Mouse (Mus musculus) layer of hippocampus, postnatal 25 days (tissue): Measurements from ENCODE around the gene Cfap61. TPM values are rescaled to one million over a fixed set of nuclear protein-coding genes. Genes with fewer than 3 reads are reported as not detected.
"Not testable (repeated sequence)": the region's sequence is repeated elsewhere in the genome, so short reads cannot be mapped to it uniquely, and the experiment has no call there.

Source experiments
- DNase-seq, 2 experiments: peaks; one replicate each; pipeline ENCODE4 v3.0.0; 2022; ENCODE audit warnings: mixed read lengths in 2 of 2, low spot score in 1 of 2; ENCODE audit errors: extremely low spot score in 1 of 2
- total RNA-seq, 2 experiments: library from RNA; stranded (reverse); gene quantifications; 2 replicates each; pipeline ENCODE4 v1.2.3; 2021

The Cfap61 gene
- total RNA-seq: 1 to 10 TPM; 2.5 to 4.9 TPM

DNA sequence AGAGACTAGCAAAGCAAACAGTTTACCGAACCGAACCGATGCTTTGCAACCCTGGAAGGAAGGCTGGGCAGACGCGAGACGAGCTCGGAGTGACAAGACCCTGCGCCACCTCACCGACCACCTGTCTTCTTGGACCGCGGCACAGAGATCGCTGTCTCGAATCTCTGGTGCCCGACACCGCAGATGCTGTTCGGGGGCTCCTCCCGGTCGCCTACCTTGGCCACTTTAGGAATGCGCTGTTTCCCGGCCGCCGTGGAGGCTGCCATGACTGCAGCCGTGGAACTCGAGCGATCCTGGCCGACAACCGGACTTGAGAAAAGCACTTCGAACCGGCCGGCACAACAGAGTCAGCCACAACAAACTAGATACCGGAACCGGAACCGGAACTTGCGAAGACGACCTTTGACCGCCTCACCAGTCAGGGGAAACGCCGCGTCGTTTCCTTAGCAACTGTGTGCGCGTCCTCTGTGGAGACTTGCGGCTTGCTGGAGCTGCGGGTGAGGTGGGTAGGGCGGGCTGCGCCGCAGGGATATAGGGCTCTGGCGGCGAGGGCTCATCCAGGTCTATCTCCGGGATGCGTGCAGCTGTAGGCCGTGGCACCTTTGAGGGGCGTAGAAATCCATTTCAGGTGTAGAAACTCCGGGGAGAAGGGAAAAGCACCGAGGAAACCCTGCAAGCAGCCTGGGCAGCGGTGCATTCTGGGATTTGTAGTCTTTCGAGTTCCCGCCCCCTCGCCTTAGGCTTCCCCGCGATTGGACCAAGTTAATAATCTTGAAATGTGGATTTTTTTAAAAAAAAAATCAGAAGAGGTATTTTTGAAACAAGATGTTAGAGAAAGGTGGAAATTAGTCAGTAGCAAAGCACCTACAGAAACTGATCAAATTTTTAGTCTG, at the start of gene Cfap61, which contains the start of gene Crnkl1:
Gene Cfap61, plus strand, starts transcription at position 446 of the 893 bp plus-strand sequence.
Gene Crnkl1, minus strand, starts transcription at position 676 of the 893 bp plus-strand sequence.
- DNase-seq: peak; percentile 84 to 87

DNA sequence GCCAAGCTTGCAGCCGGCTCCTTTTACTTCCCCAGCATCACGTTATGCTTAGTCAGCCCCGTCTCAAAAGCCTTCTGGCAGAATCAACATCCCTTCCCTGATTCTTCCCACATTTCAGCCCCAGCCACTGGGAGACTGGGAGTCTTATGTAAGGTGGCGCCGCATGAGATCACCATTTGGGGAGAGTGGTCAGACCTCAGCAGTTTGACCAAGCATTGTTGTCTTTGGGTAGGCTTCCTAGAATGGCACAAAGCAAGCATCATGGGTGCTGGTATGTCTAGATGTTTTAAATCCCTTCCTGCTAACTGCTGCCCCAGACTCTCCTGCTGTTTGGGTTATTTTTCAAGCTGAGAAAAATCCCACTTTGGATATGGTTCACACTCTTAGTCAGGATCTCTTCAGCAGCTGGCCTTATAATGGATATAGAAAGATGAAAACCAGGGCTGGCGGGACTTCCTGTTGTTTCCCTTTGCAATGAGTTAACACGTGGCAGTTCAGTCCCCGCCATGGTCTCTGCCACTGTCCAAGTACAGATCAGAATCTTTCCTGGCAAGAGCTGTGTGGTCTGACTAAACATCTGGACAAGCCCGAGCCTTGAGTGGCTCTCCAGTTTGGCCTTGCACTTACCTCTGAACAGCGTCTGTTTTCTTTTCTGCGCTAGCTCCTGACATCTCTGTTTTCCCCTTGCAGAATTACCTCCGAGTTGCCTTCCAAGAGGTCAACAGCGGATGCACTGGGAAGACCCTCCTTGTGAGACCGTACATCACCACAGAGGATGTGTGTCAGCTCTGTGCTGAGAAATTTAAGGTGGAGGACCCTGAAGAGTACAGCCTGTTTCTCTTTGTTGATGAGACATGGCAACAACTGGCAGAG, 49.4 kb upstream of the Cfap61 start:
- no peak for DNase-seq

DNA sequence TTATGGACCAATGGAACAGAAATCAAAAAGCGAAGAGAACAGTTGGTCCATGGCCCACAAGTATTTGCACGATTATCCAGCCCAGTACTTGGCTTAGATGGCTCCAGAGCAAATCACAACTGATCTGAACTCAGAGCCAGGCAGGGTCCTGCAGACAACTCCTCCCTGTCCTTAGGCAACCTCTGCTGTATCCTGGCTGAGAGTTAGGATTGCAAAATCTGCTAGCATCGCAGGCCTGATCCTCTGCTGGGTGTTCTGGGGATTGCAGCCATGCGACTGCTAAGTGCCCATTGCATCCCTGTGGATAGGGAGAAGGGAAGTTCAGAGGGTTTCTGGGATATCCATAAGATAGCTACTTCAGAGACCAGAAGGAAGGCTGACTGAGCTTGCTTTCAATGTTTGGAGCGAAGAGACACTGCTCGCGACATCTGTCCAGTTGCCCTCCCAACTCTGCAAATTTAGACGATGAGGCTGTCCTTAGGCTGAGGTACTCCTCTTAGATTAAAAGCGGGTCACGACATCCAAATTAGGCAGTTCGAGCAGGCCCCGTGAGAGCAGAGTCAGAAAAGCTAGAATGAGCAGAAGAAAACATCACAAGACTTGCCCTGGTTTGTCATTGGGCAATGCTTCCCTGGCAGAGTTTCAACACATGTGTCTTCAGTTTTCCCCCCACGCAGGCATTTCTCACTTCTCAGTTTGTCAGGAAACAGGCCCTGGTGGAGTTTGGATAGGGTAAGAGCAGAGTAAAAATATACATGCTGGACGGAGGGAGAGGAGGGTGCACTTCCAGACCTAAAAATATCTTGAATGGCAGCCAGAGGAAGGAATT, 46.4 kb upstream of the Cfap61 start:
- DNase-seq: no peak

- no peak for DNase-seq
Measured at GRCm38 (mm10) chr2:145888766-145889480, 45.7 kb upstream of the Cfap61 start.

- no peak for DNase-seq
Measured at GRCm38 (mm10) chr2:145890571-145890970, 44.0 kb upstream of the Cfap61 start.

DNA sequence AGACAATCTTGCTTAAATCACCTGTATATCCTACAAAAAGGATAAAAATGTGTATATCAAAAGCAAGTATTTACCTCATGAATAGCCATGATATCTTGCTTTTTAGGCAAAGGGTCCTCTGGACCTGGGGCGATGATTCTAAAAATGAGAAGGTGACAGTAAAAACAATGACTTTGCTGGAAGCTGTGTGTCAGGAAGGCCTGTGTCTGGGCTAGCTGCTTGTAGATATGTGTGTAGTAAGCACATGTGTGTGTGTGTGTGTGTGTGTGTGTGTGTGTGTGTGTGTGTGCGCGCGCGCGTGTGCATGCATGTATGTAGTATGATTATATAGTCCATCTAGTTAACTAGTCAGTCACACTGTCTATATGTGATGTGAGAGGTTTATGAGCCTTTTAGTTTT, 40.8 kb upstream of the Cfap61 start:
- no peak for DNase-seq

DNA sequence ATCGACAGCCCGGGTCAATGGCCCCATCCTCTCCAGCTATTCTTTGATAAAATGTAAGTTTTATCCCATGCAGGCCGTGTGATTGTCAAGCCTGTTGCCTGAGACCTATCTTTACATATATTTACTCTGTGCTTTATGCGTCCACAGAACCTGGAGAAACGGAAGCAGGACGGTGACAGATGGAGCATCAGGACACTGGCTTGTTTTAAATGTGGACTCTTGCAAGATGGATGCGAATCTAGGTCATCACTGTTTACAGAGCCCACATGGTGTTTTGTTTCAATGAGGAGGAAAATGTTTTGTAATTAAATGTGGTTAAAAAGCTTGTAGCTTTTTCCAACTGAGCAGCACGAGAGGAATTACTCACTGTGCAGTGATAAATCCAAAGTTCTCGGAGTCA, 36.5 kb upstream of the Cfap61 start:
- DNase-seq: no peak

DNA sequence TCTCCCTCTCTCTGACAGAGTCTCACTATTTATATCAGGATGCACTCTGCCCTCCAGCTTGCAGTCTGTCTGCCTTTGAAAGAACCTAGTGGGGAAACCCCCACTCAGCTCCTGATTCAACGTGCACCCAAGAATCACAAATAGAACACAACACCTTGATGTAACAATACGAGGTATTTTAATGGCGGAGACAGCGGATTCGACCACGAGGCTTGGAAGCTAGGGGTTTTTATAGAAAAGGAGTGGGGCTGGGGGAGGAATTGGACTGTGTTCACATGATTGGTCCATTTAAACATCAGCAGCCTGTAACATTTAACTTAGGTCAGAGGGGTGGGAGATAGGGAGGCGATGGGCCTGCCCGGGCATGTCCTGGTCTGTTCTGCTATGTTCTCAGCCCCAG, 34.3 kb upstream of the Cfap61 start:
- not testable (repeated sequence) for DNase-seq

GRCm38 (mm10) chr2:145901861-145902260, 32.7 kb upstream of the Cfap61 start, which contains the start of gene Naa20:
Gene Naa20, plus strand, starts transcription at chr2:145902099.
- no peak for DNase-seq

DNA sequence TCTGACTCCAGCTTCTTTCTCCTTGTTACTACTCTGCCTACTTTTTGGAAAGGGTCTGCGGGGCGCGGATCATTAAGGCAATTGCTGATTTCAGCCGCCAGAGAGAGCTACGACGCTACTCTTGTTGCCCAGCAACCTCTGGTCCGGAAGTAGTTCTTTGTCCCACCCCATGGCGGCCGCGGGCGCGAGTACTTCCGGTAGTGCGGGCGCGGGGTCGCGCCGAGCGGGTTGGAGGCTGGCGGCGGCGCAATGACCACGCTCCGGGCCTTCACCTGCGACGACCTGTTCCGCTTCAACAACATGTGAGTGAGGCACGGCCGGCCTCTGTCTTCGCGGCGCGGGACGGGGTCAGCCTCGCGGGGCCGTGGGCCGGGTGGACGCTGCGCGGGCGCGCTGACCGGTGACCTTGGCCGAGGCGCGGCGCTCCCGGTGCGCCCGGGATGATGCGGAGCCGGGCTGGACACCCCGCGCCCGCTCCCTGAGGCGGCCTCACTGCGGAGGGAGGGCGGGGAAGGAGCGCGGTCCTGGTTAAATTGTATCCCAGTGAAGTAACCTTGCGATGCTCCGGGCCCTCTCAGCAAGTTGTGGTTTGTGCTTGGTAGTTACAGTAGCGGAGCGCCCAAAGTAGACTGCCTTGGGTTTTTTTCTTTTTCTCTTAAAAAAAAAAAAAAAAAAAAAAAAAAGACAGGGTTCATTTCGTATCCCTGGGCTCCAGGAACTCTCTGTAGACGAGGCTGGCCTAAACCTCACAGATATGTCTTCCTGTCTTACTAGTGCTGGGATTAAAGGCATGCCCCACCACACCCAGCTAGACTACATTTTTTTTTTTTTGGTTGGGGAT, 31.3 kb upstream of the Cfap61 start:
- peak; percentile 85 to 86 for DNase-seq

DNA sequence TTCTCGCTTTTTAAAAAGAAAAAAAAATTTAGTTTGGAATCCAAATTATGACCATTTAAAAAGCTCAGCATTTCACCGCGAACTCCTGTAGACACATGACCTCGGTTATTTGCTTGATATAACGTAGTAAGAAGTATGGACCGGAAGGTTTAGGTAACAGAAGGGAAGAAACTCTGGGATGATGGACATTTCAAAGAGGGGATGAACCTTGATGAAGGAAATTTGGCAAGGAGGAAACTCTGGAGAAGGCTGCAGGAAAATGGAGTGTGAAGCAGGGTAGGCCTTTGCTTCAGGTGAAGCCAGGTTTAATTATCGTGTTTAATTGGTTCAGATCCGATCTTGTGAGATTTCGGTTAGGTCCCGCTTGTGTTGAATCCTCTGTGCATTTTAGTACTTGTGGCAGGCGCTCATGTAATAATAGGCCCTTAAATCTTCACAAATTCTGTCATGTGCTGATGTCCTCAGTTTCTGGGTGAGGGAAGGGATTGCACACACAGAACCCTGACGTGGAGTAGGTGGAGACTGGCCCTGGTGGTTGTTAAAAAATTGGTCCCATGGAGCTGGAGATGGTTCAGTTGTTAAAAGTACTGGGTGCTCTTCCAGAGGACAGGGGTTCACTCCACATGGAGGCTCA, 30.5 kb upstream of the Cfap61 start:
- DNase-seq: no peak

DNA sequence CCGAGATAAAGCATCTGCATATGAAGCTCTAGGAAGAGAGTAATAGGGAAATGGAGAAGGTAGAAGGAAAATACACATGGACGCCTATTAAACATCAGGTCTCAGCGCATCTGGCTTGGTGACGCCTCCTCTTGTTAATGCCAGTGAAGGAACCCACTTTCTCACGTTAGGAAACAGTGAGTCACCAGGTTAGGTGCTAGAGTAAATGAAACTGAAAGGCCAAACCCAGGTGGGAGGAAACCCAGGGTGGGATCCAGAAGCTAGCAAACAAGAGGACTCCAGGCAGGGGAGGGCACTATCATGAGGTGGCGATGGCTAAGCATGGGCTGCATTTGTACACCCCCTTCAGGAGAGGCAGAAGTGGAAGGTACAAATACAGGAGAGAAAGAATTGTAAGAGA, 29.4 kb upstream of the Cfap61 start:
- DNase-seq: no peak

- DNase-seq: not testable (repeated sequence)
Measured at GRCm38 (mm10) chr2:145905884-145906283, 28.7 kb upstream of the Cfap61 start.

GRCm38 (mm10) chr2:145920941-145921650, 13.5 kb upstream of the Cfap61 start:
- no peak for DNase-seq

- no peak for DNase-seq
Measured at GRCm38 (mm10) chr2:145936975-145937374, 2.4 kb downstream of the Cfap61 start.

- DNase-seq: no peak
Measured at GRCm38 (mm10) chr2:145941403-145941802, 6.8 kb downstream of the Cfap61 start.

- DNase-seq: no peak
Measured at GRCm38 (mm10) chr2:145944286-145944685, 9.7 kb downstream of the Cfap61 start.
